Mouse (Mus musculus): ENCODE data around the gene Nosip. TPM values are rescaled to one million over a fixed set of nuclear protein-coding genes. Genes with fewer than 3 reads are reported as not detected.
A peak's percentile ranks its signal among the peaks of the same experiment; 100 is the strongest.

Nosip gene
- total and polyA plus RNA-seq, 2 experiments from 2014 or later, result 21.5 to 38.2 TPM

DNA sequence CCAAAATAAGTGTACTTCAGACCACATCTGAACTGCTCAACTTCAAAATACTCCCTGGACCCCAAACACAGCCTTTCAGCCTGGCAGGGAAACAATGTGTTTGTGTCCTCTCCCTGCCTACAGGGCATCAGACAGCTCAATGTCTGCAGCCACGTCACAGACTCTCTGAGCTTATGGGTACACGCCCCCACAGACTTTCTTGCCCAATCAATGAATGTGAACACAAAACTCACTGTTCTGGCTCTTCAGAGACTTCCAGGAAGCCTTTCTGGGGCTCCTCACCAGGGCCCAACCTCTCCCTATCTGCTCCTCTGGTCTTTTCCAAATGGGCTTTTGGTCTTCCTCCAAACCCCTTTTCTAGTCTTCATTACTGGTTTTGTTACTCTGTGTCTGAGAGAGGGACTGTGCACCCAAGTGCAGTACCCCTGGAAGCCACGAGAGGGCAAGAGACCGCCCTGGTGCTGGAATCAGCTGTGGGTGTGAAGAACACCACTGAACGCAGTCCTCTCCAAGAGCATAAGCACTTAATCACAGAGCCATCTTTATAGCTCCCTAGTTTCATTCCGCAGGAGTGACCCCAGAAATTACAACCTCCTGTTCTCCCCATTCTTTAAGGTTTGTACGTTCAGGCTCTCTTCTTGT is 24.4 kb upstream of the Nosip start:
- Histone ChIP-seq H3K4me3 (ENCODE audit: low read depth, low read length) (no peak overlapping the region), H3K27ac (ENCODE audit: low read depth) (no peak overlapping the region), H3K27me3 (ENCODE audit: control insufficient read depth, insufficient read depth, low read length) (no peaks in the 10 kb centered on the region), H3K9me3 (replicated peaks; ENCODE audit: control insufficient read depth, low read length) (no peaks in the 10 kb centered on the region), H3K36me3 (replicated peaks; ENCODE audit: control insufficient read depth, insufficient read depth, low read length) (peaks cover 97% of the 10 kb centered on the region), H3K9ac (replicated peaks; ENCODE audit: low read depth, low read length) (no peak overlapping the region), H3K4me2 (ENCODE audit: low read depth, low read length) (no peak overlapping the region), H3K4me1 (ENCODE audit: control insufficient read depth, insufficient read depth) (no peaks in the 10 kb centered on the region)
- TF ChIP-seq CTCF (IDR thresholded peaks at IDR 0.05; ENCODE audit: low read depth), result peak; percentile 69
- no peak for TF ChIP-seq EP300 (IDR thresholded peaks at IDR 0.05; ENCODE audit: low read depth)
- peak; percentile 37 for DNase-seq (ENCODE audit: low spot score)
- ATAC-seq (ENCODE audit: insufficient read depth, low read depth), result peak; percentile 69
- 68% methylated on average over 7 of the region's 7 CpGs for whole genome bisulfite sequencing

DNA sequence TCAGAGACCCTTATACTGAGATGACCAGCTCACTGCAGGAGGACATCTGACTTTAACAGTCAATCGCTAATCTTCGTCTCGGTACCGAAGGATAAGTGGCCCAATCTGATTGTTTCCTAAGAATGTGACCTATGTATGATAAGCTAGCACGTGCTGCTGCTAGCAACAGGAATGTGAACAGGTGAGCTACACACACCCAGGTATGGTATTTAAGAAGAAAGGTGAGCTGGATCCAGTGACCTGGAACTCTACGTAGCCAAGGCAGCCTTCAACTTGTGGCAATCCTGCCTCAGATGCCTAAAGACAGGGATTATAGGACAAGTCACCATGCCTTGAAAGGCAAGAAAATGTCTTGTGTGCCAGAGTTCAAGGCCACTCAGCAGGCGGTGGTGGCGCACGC is 23.8 kb upstream of the Nosip start:
- no peak overlapping the region for H3K4me2 ChIP-seq (ENCODE audit: low read depth, low read length)
- H3K36me3 ChIP-seq (replicated peaks; ENCODE audit: control insufficient read depth, insufficient read depth, low read length), result peaks cover 97% of the 10 kb centered on the region
- no peak overlapping the region for H3K4me3 ChIP-seq (ENCODE audit: low read depth, low read length)
- H3K27ac ChIP-seq (ENCODE audit: low read depth), result no peak overlapping the region
- no peaks in the 10 kb centered on the region for H3K4me1 ChIP-seq (ENCODE audit: control insufficient read depth, insufficient read depth)
- ATAC-seq (ENCODE audit: insufficient read depth, low read depth) (no peak), DNase-seq (ENCODE audit: low spot score) (no peak)
- H3K27me3 ChIP-seq (ENCODE audit: control insufficient read depth, insufficient read depth, low read length), result no peaks in the 10 kb centered on the region
- 94% methylated on average over 9 of the region's 9 CpGs for WGBS
- no peak overlapping the region for H3K9ac ChIP-seq (replicated peaks; ENCODE audit: low read depth, low read length)
- no peak for TF ChIP-seq EP300 (IDR thresholded peaks at IDR 0.05; ENCODE audit: low read depth)
- TF ChIP-seq CTCF (IDR thresholded peaks at IDR 0.05; ENCODE audit: low read depth), result no peak
- no peaks in the 10 kb centered on the region for H3K9me3 ChIP-seq (replicated peaks; ENCODE audit: control insufficient read depth, low read length)

DNA sequence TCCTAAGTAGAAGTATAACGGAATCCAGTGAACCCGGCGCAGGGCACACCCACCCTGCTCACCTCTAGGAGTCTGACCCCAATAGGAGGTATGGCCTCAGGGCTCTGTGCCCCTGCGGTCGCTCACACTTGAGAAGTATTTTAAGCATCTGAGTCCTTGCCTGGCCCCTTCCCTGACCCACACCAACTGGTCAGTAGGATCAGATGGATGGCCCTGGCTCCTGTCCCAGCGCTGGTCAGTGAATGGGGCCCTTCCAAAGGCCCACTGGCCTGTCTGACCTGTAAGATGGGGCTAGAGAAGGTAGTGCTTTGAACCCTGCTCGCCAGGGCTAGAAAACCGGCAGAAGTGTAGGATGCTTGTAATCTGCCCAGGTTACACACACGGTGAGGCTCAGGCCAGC is 21.4 kb upstream of the Nosip start:
- TF ChIP-seq CTCF (IDR thresholded peaks at IDR 0.05; ENCODE audit: low read depth) (no peak), EP300 (IDR thresholded peaks at IDR 0.05; ENCODE audit: low read depth) (no peak)
- no peak for DNase-seq (ENCODE audit: low spot score)

DNA sequence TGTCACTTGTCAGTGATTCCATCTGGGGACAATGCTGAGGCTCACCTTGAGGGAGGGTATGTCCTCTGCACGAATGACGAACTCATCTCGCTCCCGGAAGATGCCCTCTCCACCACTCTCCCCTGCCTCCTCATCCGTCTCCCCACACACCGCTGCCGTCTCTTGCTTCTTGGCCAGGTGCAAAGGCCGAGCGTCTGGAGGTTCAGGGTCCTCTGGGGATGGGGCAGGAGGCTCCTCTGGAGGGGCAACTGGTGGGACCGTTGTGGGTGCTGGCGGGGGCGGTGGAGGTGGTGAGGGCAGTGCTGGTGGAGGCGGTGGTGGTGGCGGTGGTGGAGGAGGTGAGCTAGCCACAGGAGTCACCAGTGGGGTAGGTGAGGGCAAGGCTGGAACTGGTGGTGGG is 18.9 kb upstream of the Nosip start:
- H3K27ac ChIP-seq (ENCODE audit: low read depth), result no peak overlapping the region
- WGBS, result 94% methylated on average over 14 of the region's 14 CpGs
- no peak for ATAC-seq (ENCODE audit: insufficient read depth, low read depth)

More for the DNA sequence above, 21.4 kb upstream of the Nosip start:
- Histone ChIP-seq H3K4me1 (ENCODE audit: control insufficient read depth, insufficient read depth) (no peaks in the 10 kb centered on the region), H3K36me3 (replicated peaks; ENCODE audit: control insufficient read depth, insufficient read depth, low read length) (peaks cover 97% of the 10 kb centered on the region), H3K4me3 (ENCODE audit: low read depth, low read length) (no peak overlapping the region), H3K27ac (ENCODE audit: low read depth) (no peak overlapping the region), H3K4me2 (ENCODE audit: low read depth, low read length) (no peak overlapping the region), H3K9ac (replicated peaks; ENCODE audit: low read depth, low read length) (no peak overlapping the region), H3K9me3 (replicated peaks; ENCODE audit: control insufficient read depth, low read length) (no peaks in the 10 kb centered on the region), H3K27me3 (ENCODE audit: control insufficient read depth, insufficient read depth, low read length) (no peaks in the 10 kb centered on the region)
- no peak for ATAC-seq (ENCODE audit: insufficient read depth, low read depth)
- 83% methylated on average over 9 of the region's 9 CpGs for WGBS

DNA sequence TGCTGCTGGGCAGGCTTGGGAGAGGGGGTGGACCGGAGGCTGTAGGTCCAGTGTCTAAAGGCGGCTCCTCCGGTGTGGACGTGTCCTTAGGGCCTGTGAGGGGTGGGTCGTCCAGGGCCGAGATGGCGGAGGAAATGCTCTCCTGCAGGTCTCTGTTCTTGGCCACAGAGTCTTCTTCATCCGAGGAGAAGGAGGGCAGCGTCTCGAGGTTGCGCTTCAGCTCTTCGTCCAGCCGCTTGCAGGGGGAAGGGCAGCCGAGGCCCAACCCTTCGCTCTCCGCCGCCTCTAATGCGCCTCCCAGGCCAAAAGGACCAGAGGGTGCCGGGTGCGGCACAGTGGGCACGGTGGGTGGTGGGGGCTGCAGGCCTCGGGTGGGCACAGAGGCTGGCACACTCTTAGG is 16.5 kb upstream of the Nosip start:
- no peaks in the 10 kb centered on the region for H3K4me1 ChIP-seq (ENCODE audit: control insufficient read depth, insufficient read depth)
- H3K27me3 ChIP-seq (ENCODE audit: control insufficient read depth, insufficient read depth, low read length), result no peaks in the 10 kb centered on the region
- H3K4me2 ChIP-seq (ENCODE audit: low read depth, low read length), result no peak overlapping the region
- no peak overlapping the region for H3K9ac ChIP-seq (replicated peaks; ENCODE audit: low read depth, low read length)
- H3K27ac ChIP-seq (ENCODE audit: low read depth), result no peak overlapping the region
- H3K9me3 ChIP-seq (replicated peaks; ENCODE audit: control insufficient read depth, low read length), result no peaks in the 10 kb centered on the region
- ATAC-seq (ENCODE audit: insufficient read depth, low read depth), result no peak
- TF ChIP-seq CTCF (IDR thresholded peaks at IDR 0.05; ENCODE audit: low read depth), result no peak
- TF ChIP-seq EP300 (IDR thresholded peaks at IDR 0.05; ENCODE audit: low read depth), result no peak
- no peak overlapping the region for H3K4me3 ChIP-seq (ENCODE audit: low read depth, low read length)
- 93% methylated on average over 22 of the region's 22 CpGs for WGBS
- H3K36me3 ChIP-seq (replicated peaks; ENCODE audit: control insufficient read depth, insufficient read depth, low read length), result peaks cover 99% of the 10 kb centered on the region
- DNase-seq (ENCODE audit: low spot score), result no peak

More for the DNA sequence above, 18.9 kb upstream of the Nosip start:
- no peaks in the 10 kb centered on the region for H3K4me1 ChIP-seq (ENCODE audit: control insufficient read depth, insufficient read depth)
- DNase-seq (ENCODE audit: low spot score), result no peak
- H3K4me3 ChIP-seq (ENCODE audit: low read depth, low read length), result no peak overlapping the region
- H3K9ac ChIP-seq (replicated peaks; ENCODE audit: low read depth, low read length), result no peak overlapping the region
- H3K9me3 ChIP-seq (replicated peaks; ENCODE audit: control insufficient read depth, low read length), result no peaks in the 10 kb centered on the region
- H3K36me3 ChIP-seq (replicated peaks; ENCODE audit: control insufficient read depth, insufficient read depth, low read length), result peaks cover 98% of the 10 kb centered on the region
- no peak for TF ChIP-seq CTCF (IDR thresholded peaks at IDR 0.05; ENCODE audit: low read depth)
- H3K27me3 ChIP-seq (ENCODE audit: control insufficient read depth, insufficient read depth, low read length), result no peaks in the 10 kb centered on the region
- no peak overlapping the region for H3K4me2 ChIP-seq (ENCODE audit: low read depth, low read length)

DNA sequence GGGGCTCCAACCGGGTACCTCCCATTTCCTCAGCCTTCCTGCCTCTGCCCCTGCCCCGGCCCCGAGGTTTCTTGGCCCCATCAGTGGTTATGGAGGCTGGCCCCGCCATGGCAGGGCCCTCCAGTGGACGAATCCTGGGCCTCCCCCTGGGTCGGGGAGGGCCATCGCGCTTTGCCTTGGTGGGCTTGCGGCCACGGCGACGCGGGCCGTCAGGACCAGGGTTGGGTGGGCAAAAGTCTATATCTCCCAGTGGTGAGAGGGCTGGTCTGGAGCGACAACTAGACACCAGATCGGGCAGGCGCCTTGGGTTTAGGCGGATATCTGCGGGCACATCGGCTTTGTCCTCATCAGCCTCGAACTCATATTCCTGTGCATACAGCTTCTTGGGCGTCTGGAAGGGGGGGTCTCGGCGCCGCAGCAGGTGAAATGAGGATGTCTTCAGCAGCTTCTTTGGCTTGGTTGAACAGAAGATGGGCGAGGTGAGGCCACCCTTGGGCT is 15.3 kb upstream of the Nosip start:
- TF ChIP-seq EP300 (IDR thresholded peaks at IDR 0.05; ENCODE audit: low read depth) (no peak), CTCF (IDR thresholded peaks at IDR 0.05; ENCODE audit: low read depth) (no peak)

More for the DNA sequence above, 15.3 kb upstream of the Nosip start:
- no peak overlapping the region for H3K9ac ChIP-seq (replicated peaks; ENCODE audit: low read depth, low read length)
- no peak for ATAC-seq (ENCODE audit: insufficient read depth, low read depth)
- no peak overlapping the region for H3K27ac ChIP-seq (ENCODE audit: low read depth)
- WGBS, result 93% methylated on average over 26 of the region's 26 CpGs
- H3K4me1 ChIP-seq (ENCODE audit: control insufficient read depth, insufficient read depth), result peaks cover 10% of the 10 kb centered on the region
- no peak overlapping the region for H3K4me3 ChIP-seq (ENCODE audit: low read depth, low read length)
- H3K4me2 ChIP-seq (ENCODE audit: low read depth, low read length), result no peak overlapping the region
- DNase-seq (ENCODE audit: low spot score), result no peak
- no peaks in the 10 kb centered on the region for H3K27me3 ChIP-seq (ENCODE audit: control insufficient read depth, insufficient read depth, low read length)
- peaks cover 88% of the 10 kb centered on the region for H3K36me3 ChIP-seq (replicated peaks; ENCODE audit: control insufficient read depth, insufficient read depth, low read length)
- no peaks in the 10 kb centered on the region for H3K9me3 ChIP-seq (replicated peaks; ENCODE audit: control insufficient read depth, low read length)
